In genomic region chr10:75510446-75510845, GRCm38 (mm10) we compare ENCODE assay signal across 11 mouse cellular contexts. TPM values are rescaled to one million over a fixed set of nuclear protein-coding genes. Genes with fewer than 3 reads are reported as not detected.
DNase-seq lines count a peak whose midpoint lies in the region; ATAC-seq lines count a peak whose summit lies in the region.
"Had no signal": no experiment of that assay in that cellular context is flagged by ENCODE, and none has a peak within 500 bp of the region (broad histone marks: within the 10 kb centered on the region; RNA-seq: fewer than 3 reads in every experiment).

No protein-coding gene starts in this region.

- 96% methylated on average over 7 of the region's 7 CpGs for WGBS in kidney, embryonic 16.5 days

- peak; percentile 88 for DNase-seq in kidney, adult 9 months
- peak; percentile 65 for DNase-seq in brain, adult 2 months (ENCODE audit: low read depth, low spot score)
- peak; percentile 91 for DNase-seq in cerebellum, postnatal 10 days
- DNase-seq in heart, postnatal 14 days, result peak; percentile 60 to 73
- no peak for DNase-seq in embryo, embryonic 9.5 days (ENCODE audit: extremely low spot score)
- DNase-seq in right cerebral cortex, postnatal 36 days (ENCODE audit: low spot score in 2 of 2), result no peak

- no peak overlapping the region for H3K9ac ChIP-seq in kidney, embryonic 16.5 days (replicated peaks; ENCODE audit: low read length)
- H3K9ac ChIP-seq: forebrain, embryonic 12.5 days; limb, embryonic 12.5 days; midbrain, embryonic 13.5 days; neural tube, embryonic 13.5 days had no signal

- H3K27ac ChIP-seq in kidney, embryonic 16.5 days (ENCODE audit: low read length), result no peak overlapping the region
- H3K27ac ChIP-seq: forebrain, embryonic 12.5 days; limb, embryonic 12.5 days; midbrain, embryonic 13.5 days; neural tube, embryonic 13.5 days had no signal

- ATAC-seq in kidney, embryonic 16.5 days (ENCODE audit: low FRiP score, low TSS enrichment), result no peak
- ATAC-seq: midbrain, embryonic 13.5 days had no signal

- H3K36me3 ChIP-seq in kidney, embryonic 16.5 days (ENCODE audit: insufficient read depth, low read length), result peaks cover 52% of the 10 kb centered on the region

- no peaks in the 10 kb centered on the region for H3K4me1 ChIP-seq in kidney, embryonic 16.5 days (ENCODE audit: insufficient read depth, low read length)
- H3K4me1 ChIP-seq: forebrain, embryonic 12.5 days had no signal

- no peaks in the 10 kb centered on the region for H3K9me3 ChIP-seq in kidney, embryonic 16.5 days (ENCODE audit: low read length)
- H3K9me3 ChIP-seq: forebrain, embryonic 12.5 days; limb, embryonic 12.5 days; midbrain, embryonic 13.5 days; neural tube, embryonic 13.5 days had no signal

- H3K4me2 ChIP-seq in kidney, embryonic 16.5 days (replicated peaks; ENCODE audit: low read depth, low read length), result no peak overlapping the region
- H3K4me2 ChIP-seq: forebrain, embryonic 12.5 days; limb, embryonic 12.5 days; midbrain, embryonic 13.5 days; neural tube, embryonic 13.5 days had no signal

- H3K27me3 ChIP-seq in kidney, embryonic 16.5 days (ENCODE audit: insufficient read depth, low read length), result no peaks in the 10 kb centered on the region
- H3K27me3 ChIP-seq: forebrain, embryonic 12.5 days; limb, embryonic 12.5 days; midbrain, embryonic 13.5 days; neural tube, embryonic 13.5 days had no signal

- no peak overlapping the region for H3K4me3 ChIP-seq in kidney, embryonic 16.5 days (ENCODE audit: low read length)
- H3K4me3 ChIP-seq: forebrain, embryonic 12.5 days; limb, embryonic 12.5 days; midbrain, embryonic 13.5 days; neural tube, embryonic 13.5 days had no signal

- intact Hi-C loops in heart, postnatal 14 days (cut with DNase I), result no loop called here

RNA-seq across cellular contexts. Expression of gene Snrpd3, which starts 6.9 kb away (rescaled TPM):
- 156 and 186 TPM in 2 replicates for polyA plus RNA-seq in kidney, embryonic 16.5 days (2015; fragmentation: Nextera tagmentation; extraction: Ambion mirVana)
- total RNA-seq in heart, postnatal 14 days (2021), result 10 to 100 TPM; 56.0 to 68.3 TPM

RNA-seq across cellular contexts. Expression of gene Gucd1, which starts 7.3 kb away (rescaled TPM):
- polyA plus RNA-seq in kidney, embryonic 16.5 days (2015; fragmentation: Nextera tagmentation; extraction: Ambion mirVana), result 53.4 and 54.0 TPM in 2 replicates
- total RNA-seq in heart, postnatal 14 days (2021), result 10 to 100 TPM; 43.8 to 45.5 TPM

RNA-seq across cellular contexts. Expression of gene Lrrc75b, which starts 49.7 kb away (rescaled TPM):
- polyA plus RNA-seq in kidney, embryonic 16.5 days (2015; fragmentation: Nextera tagmentation; extraction: Ambion mirVana), result 3.3 and 3.8 TPM in 2 replicates
- 1 to 10 TPM; 1.3 to 1.5 TPM for total RNA-seq in heart, postnatal 14 days (2021)

RNA-seq across cellular contexts. Expression of gene Ggt1, which starts 51.0 kb away (rescaled TPM):
- polyA plus RNA-seq in kidney, embryonic 16.5 days (2015; fragmentation: Nextera tagmentation; extraction: Ambion mirVana), result 244 and 292 TPM in 2 replicates
- not detected for total RNA-seq in heart, postnatal 14 days (2021)

Comparison
In these comparisons a context has a peak if more than half of its experiments do, and no peak if none do; other contexts are left out.
1. DNase-seq: peak in kidney, adult 9 months (single experiment), brain, adult 2 months (single experiment), cerebellum, postnatal 10 days (2 of 2) and heart, postnatal 14 days (2 of 2); none in embryo, embryonic 9.5 days (single experiment) and right cerebral cortex, postnatal 36 days (0 of 2).